Mouse (Mus musculus) CH12.LX (cell line): Measurements from ENCODE around the gene Atf4. TPM values are rescaled to one million over a fixed set of nuclear protein-coding genes. Genes with fewer than 3 reads are reported as not detected.

Source experiments
- DNase-seq: peaks from one replicate; pipeline ENCODE4 v3.0.0-alpha.2; 2013; ENCODE audit errors: extremely low read depth
- H3K27ac ChIP-seq: 2 replicates; pipeline ENCODE4 v1.5.1; 2012; ENCODE audit warnings: low read depth, mild to moderate bottlenecking, control low read depth, moderate library complexity; ENCODE audit not compliant: insufficient read depth
- H3K27me3 ChIP-seq: replicated peaks from 2 replicates; pipeline ENCODE3; 2012; ENCODE audit warnings: inconsistent platforms
- H3K36me3 ChIP-seq, 2 experiments: replicated peaks in 1 of 2; 2 replicates each; pipeline versions ENCODE3 to v1.6.1; 2012; ENCODE audit warnings: inconsistent platforms in 1 of 2, low read length in 1 of 2, mild to moderate bottlenecking in 1 of 2, mixed read lengths in 1 of 2, moderate library complexity in 1 of 2; ENCODE audit not compliant: control insufficient read depth in 1 of 2, insufficient read depth in 1 of 2
- H3K4me1 ChIP-seq, 2 experiments: 2 replicates each; pipeline ENCODE4 v1.6.1; 2012; ENCODE audit warnings: inconsistent platforms in 1 of 2, moderate library complexity in 1 of 2; ENCODE audit not compliant: insufficient read depth in 2 of 2, control insufficient read depth in 1 of 2
- H3K4me2 ChIP-seq: 2 replicates; pipeline ENCODE4 v1.6.1; 2012; ENCODE audit warnings: low read depth, mild to moderate bottlenecking, control low read depth; ENCODE audit not compliant: poor library complexity, insufficient read depth, severe bottlenecking
- H3K4me3 ChIP-seq, 3 experiments: fragments of 150-350 bp in 1 of 3; sonication (generic) in 1 of 3; replicated peaks in 1 of 3; 2 replicates each; pipeline versions ENCODE3 to v1.5.1; 2011 to 2012; ENCODE audit warnings: low read depth in 2 of 3, low read length in 2 of 3, mild to moderate bottlenecking in 2 of 3, moderate library complexity in 2 of 3, control low read depth in 1 of 3, improper control_type of control experiment in 1 of 3, inconsistent platforms in 1 of 3, mixed read lengths in 1 of 3; ENCODE audit not compliant: poor library complexity in 1 of 3
- H3K79me2 ChIP-seq: replicated peaks from 2 replicates; pipeline ENCODE4 v1.6.1; 2012; ENCODE audit warnings: mild to moderate bottlenecking, moderate library complexity; ENCODE audit not compliant: control insufficient read depth, poor library complexity, insufficient read depth, severe bottlenecking; ENCODE audit errors: extremely low read depth
- H3K9ac ChIP-seq: 2 replicates; pipeline ENCODE4 v1.6.1; 2012; ENCODE audit warnings: low read depth, mild to moderate bottlenecking, control low read depth, moderate library complexity; ENCODE audit not compliant: insufficient read depth
- H3K9me3 ChIP-seq: replicated peaks from 2 replicates; pipeline ENCODE3; 2012; ENCODE audit warnings: low read length, inconsistent platforms, mixed read lengths
- CHD1 ChIP-seq: IDR thresholded peaks from 2 replicates; pipeline ENCODE4 v1.6.1; 2012; ENCODE audit warnings: low read depth, low read length, improper control_type of control experiment, inconsistent platforms
- CHD2 ChIP-seq: IDR thresholded peaks from 2 replicates; pipeline ENCODE4 v1.6.1; 2011; ENCODE audit warnings: low read length, improper control_type of control experiment
- E2F4 ChIP-seq: IDR thresholded peaks from 2 replicates; pipeline ENCODE4 v1.6.1; 2011; ENCODE audit warnings: low read depth, low read length, improper control_type of control experiment; ENCODE audit not compliant: insufficient replicate concordance
- ELF1 ChIP-seq: IDR thresholded peaks from 2 replicates; pipeline ENCODE4 v1.6.1; 2014; ENCODE audit warnings: low read depth, mild to moderate bottlenecking, inconsistent platforms, low read length, improper control_type of control experiment
- EP300 ChIP-seq: IDR thresholded peaks from 2 replicates; pipeline ENCODE4 v1.6.1; 2011; ENCODE audit warnings: low read length, improper control_type of control experiment
- GABPA ChIP-seq: IDR thresholded peaks from 2 replicates; pipeline ENCODE4 v1.6.1; 2012; ENCODE audit warnings: low read depth, low read length, improper control_type of control experiment, inconsistent platforms; ENCODE audit not compliant: insufficient replicate concordance
- IRF4 ChIP-seq: IDR thresholded peaks from 2 replicates; pipeline ENCODE4 v1.6.1; 2014; ENCODE audit warnings: low read depth, mild to moderate bottlenecking, inconsistent platforms, low read length, improper control_type of control experiment
- MAFK ChIP-seq: IDR thresholded peaks from 2 replicates; pipeline ENCODE4 v1.6.1; 2011; ENCODE audit warnings: low read length, improper control_type of control experiment; ENCODE audit not compliant: insufficient replicate concordance
- MAZ ChIP-seq: IDR thresholded peaks from 2 replicates; pipeline ENCODE4 v1.6.1; 2012; ENCODE audit warnings: low read depth, mild to moderate bottlenecking, inconsistent platforms, low read length, improper control_type of control experiment, moderate library complexity
- MXI1 ChIP-seq: IDR thresholded peaks from 2 replicates; pipeline ENCODE4 v1.6.1; 2011; ENCODE audit warnings: mild to moderate bottlenecking, low read depth, low read length, improper control_type of control experiment
- MYC ChIP-seq: IDR thresholded peaks from 2 replicates; pipeline ENCODE4 v1.6.1; 2011; ENCODE audit warnings: low read depth, mild to moderate bottlenecking, improper control_type of control experiment, low read length
- NELFE ChIP-seq: IDR thresholded peaks from 2 replicates; pipeline ENCODE4 v1.6.1; 2011; ENCODE audit warnings: low read depth, low read length, improper control_type of control experiment
- POLR2A ChIP-seq: IDR thresholded peaks from 2 replicates; pipeline ENCODE4 v1.6.1; 2011; ENCODE audit warnings: low read depth, mild to moderate bottlenecking, improper control_type of control experiment, low read length
- POLR2AphosphoS2 ChIP-seq: IDR thresholded peaks from 2 replicates; pipeline ENCODE4 v1.6.1; 2011; ENCODE audit warnings: low read depth, low read length, improper control_type of control experiment
- RAD21 ChIP-seq: IDR thresholded peaks from 2 replicates; pipeline ENCODE4 v1.6.1; 2011; ENCODE audit warnings: low read depth, mild to moderate bottlenecking, low read length, improper control_type of control experiment, moderate library complexity
- RCOR1 ChIP-seq: conservative IDR thresholded peaks from 2 replicates; pipeline ENCODE4 v1.6.1; 2012; ENCODE audit warnings: low read depth, mild to moderate bottlenecking, inconsistent platforms, low read length, improper control_type of control experiment
- SIN3A ChIP-seq: IDR thresholded peaks from 2 replicates; pipeline ENCODE4 v1.6.1; 2012; ENCODE audit warnings: low read length, improper control_type of control experiment, inconsistent platforms
- SMC3 ChIP-seq: IDR thresholded peaks from 2 replicates; pipeline ENCODE4 v1.6.1; 2011; ENCODE audit warnings: low read depth, low read length, improper control_type of control experiment
- TBP ChIP-seq: conservative IDR thresholded peaks from 2 replicates; pipeline ENCODE4 v1.6.1; 2011; ENCODE audit warnings: low read depth, low read length, improper control_type of control experiment
- ZKSCAN1 ChIP-seq: IDR thresholded peaks from 2 replicates; pipeline ENCODE4 v1.6.1; 2012; ENCODE audit warnings: low read depth, inconsistent platforms, low read length, improper control_type of control experiment, borderline replicate concordance
- ZMIZ1 ChIP-seq: IDR thresholded peaks from 2 replicates; pipeline ENCODE4 v1.6.1; 2012; ENCODE audit warnings: low read depth, mild to moderate bottlenecking, inconsistent platforms, low read length, improper control_type of control experiment
- ZNF384 ChIP-seq: IDR thresholded peaks from 2 replicates; pipeline ENCODE4 v1.6.1; 2012; ENCODE audit warnings: low read depth, low read length, improper control_type of control experiment, inconsistent platforms
- dilution Hi-C: fragments of 300-500 bp; cut with MboI; formaldehyde crosslinking; loops from 2 replicates; pipeline ENCODE4 v1.14.3; 2020; ENCODE audit warnings: low sequenced_read_pairs; ENCODE audit not compliant: extremely low pct_unique_long_range_greater_than_20kb, extremely low pct_ligation_motif_present
- in situ Hi-C: fragments of 300-500 bp; cut with MboI; formaldehyde crosslinking; loops from 3 replicates; pipeline ENCODE4 v1.14.3; 2019; ENCODE audit warnings: low sequenced_read_pairs, low pct_ligation_motif_present, low pct_unique_long_range_greater_than_20kb, mixed read lengths
- polyA plus RNA-seq: library from polyadenylated mRNA; unstranded; fragments of >175 nt; gene quantifications from 2 replicates; pipeline ENCODE4 v1.2.1, GENCODE M21; 2012; ENCODE audit warnings: low read depth; ENCODE audit not compliant: insufficient read length
- total RNA-seq, 2 experiments: library from RNA; depleted of rRNA; stranded (reverse); fragments of 300-350 nt in 1 of 2; fragments of >200 nt in 1 of 2; gene quantifications; 2 replicates each; pipeline ENCODE4 v1.2.3; 2012 to 2014

Gene Atf4
- total and polyA plus RNA-seq, 3 experiments = 357 to 819 (median 486) TPM

DNA sequence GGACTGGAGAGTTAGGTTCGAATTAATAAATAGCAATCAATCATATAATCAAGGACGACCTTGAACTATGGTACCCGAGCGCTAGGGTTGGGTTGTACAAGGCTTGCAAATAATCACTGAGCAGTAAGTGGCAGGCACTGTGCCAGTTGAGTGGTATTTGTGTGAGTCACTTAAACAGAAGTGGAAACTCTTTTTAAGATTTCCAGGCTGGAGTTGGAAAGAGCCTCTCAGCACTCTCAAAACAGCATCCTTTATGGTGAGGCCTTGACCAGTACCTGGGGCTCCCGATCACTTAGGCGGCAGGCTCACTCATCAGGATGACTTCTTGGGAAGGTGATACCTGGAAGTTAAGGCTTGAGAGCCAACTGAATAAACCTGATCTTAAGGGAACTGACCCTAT is 777 bp upstream of the Atf4 start:
- H3K79me2 ChIP-seq = peaks cover 17% of the 10 kb centered on the region
- dilution Hi-C loops (no loop called here), in situ Hi-C loops (loop anchor here (25.0 kb wide), 1 partner anchor 708 kb away; no protein-coding TSS in a partner anchor)
- no peaks in the 10 kb centered on the region for H3K9me3 ChIP-seq
- peak overlapping the region; percentile 71 for H3K27ac ChIP-seq
- peak overlapping the region; percentile 68 for H3K4me2 ChIP-seq
- peaks cover 55 to 72% of the 10 kb centered on the region in 2 experiments for H3K36me3 ChIP-seq
- peak overlapping the region; percentile 67 to 94 (median 82) for H3K4me3 ChIP-seq
- peaks cover 12 to 35% of the 10 kb centered on the region in 2 experiments for H3K4me1 ChIP-seq
- no peaks in the 10 kb centered on the region for H3K27me3 ChIP-seq
- TF ChIP-seq SMC3 = no peak
- TF ChIP-seq POLR2AphosphoS2 = peak; percentile 43; the same call in 1 of the 2 replicates
- TF ChIP-seq ZKSCAN1 = no peak
- no peak for TF ChIP-seq POLR2A
- TF ChIP-seq ZNF384 = no peak
- no peak for TF ChIP-seq RCOR1
- TF ChIP-seq CHD1 = 0 out of 2 replicates have a peak, but pooled peaks have one; percentile 69
- peak overlapping the region; percentile 96 for H3K9ac ChIP-seq
- peak; percentile 24 for DNase-seq

DNA sequence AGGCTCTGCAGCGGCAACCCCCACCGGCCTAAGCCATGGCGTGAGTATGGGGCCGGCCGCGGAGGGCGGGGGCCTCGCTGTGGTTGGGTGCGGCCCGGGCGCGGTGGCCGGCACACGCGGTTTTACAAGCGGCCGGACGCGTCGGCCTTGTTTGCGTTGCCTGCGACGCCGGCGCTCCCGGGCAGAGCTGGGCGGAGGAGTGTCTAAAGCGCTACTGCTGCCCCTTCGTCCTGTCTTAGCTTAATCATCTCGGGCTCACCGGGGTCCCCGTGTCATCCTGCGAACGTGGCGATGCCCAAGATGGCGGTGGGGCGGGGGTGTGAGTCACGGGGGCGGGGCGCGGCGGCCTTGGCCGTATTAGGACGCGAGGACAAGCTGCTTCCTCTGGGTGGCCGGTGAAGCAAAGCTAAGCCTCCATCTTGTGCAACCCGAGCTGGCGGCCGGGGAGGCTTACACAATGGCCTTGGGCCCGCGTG is 700 bp downstream of the Atf4 start:
- Histone ChIP-seq H3K79me2 (peaks cover 17% of the 10 kb centered on the region), H3K4me3 (peak overlapping the region; percentile 92 to 96 (median 94)), H3K36me3 (peaks cover 54 to 71% of the 10 kb centered on the region in 2 experiments), H3K4me2 (no peak overlapping the region), H3K27ac (peak overlapping the region; percentile 91), H3K9me3 (no peaks in the 10 kb centered on the region), H3K4me1 (peaks cover 12 to 35% of the 10 kb centered on the region in 2 experiments), H3K27me3 (no peaks in the 10 kb centered on the region), H3K9ac (peak overlapping the region; percentile 96)
- in situ Hi-C loops (loop anchor here (5.0 to 25.0 kb wide), 2 partner anchors 38 to 707 kb away; no protein-coding TSS in a partner anchor), dilution Hi-C loops (no loop called here)
- peak; percentile 82 for DNase-seq
- TF ChIP-seq GABPA (no peak), NELFE (no peak), MYC (peak; percentile 12; the same call in 1 of the 2 replicates), MAZ (peak; percentile 13; the same call in 1 of the 2 replicates), MAFK (no peak), SIN3A (no peak; the same call in 1 of the 2 replicates), TBP (no peak), ZMIZ1 (peak; percentile 49), CHD1 (peak; percentile 92), CHD2 (no peak), EP300 (no peak), ELF1 (no peak), IRF4 (peak; percentile 44; the same call in 1 of the 2 replicates), E2F4 (no peak), ZNF384 (no peak), RAD21 (no peak), POLR2AphosphoS2 (peak; percentile 31; the same call in 1 of the 2 replicates), MXI1 (peak; percentile 70; the same call in 1 of the 2 replicates)
- TF ChIP-seq, all 38 proteins: peak for 7
